Comparison of ENCODE assay signal across 8 mouse cellular contexts in genomic region chr4:108350819-108351218, GRCm38 (mm10). TPM values are rescaled to one million over a fixed set of nuclear protein-coding genes. Genes with fewer than 3 reads are reported as not detected.
DNase-seq lines count a peak whose midpoint lies in the region; ATAC-seq and TF ChIP-seq lines count a peak whose summit lies in the region.

No protein-coding gene starts in this region.

- no peaks in the 10 kb centered on the region for H3K36me3 ChIP-seq in forebrain, embryonic 10.5 days (replicated peaks)
- H3K36me3 ChIP-seq in intestine, embryonic 15.5 days, result no peaks in the 10 kb centered on the region
- no peaks in the 10 kb centered on the region for H3K36me3 ChIP-seq in stomach, postnatal 0 days (ENCODE audit: control insufficient read depth, insufficient read depth, low read length)

- peak; percentile 42 for ATAC-seq in intestine, embryonic 15.5 days
- peak; percentile 25; the same call in 1 of the 2 replicates for ATAC-seq in stomach, postnatal 0 days (ENCODE audit: low FRiP score, low TSS enrichment)

- intact Hi-C loops in heart, postnatal 25 days (cut with DNase I), result no loop called here
- intact Hi-C loops in gastrocnemius, postnatal 14 days (cut with DNase I; ENCODE audit: low total_unique reads), result no loop called here

- TF ChIP-seq CTCF in stomach, postnatal 0 days (IDR thresholded peaks at IDR 0.05; ENCODE audit: low read depth), result no peak

- 0 out of 2 replicates have a peak overlapping the region, but pooled peaks have one; percentile 9 for H3K4me2 ChIP-seq in intestine, embryonic 15.5 days (replicated peaks)
- no peak overlapping the region for H3K4me2 ChIP-seq in stomach, postnatal 0 days (replicated peaks; ENCODE audit: low read depth)

- peak overlapping the region; percentile 84 for H3K27ac ChIP-seq in forebrain, embryonic 10.5 days
- H3K27ac ChIP-seq in intestine, embryonic 15.5 days, result peak overlapping the region; percentile 49
- H3K27ac ChIP-seq in stomach, postnatal 0 days (replicated peaks), result peak overlapping the region; percentile 53; the same call in 1 of the 2 replicates

- H3K27me3 ChIP-seq in forebrain, embryonic 10.5 days (ENCODE audit: poor library complexity, severe bottlenecking), result no peaks in the 10 kb centered on the region
- no peaks in the 10 kb centered on the region for H3K27me3 ChIP-seq in intestine, embryonic 15.5 days (replicated peaks)
- H3K27me3 ChIP-seq in stomach, postnatal 0 days (ENCODE audit: control insufficient read depth, insufficient read depth, low read length), result no peaks in the 10 kb centered on the region

- 19% methylated on average over 8 of the region's 8 CpGs for WGBS in forebrain, embryonic 10.5 days
- WGBS in intestine, embryonic 15.5 days, result 14% methylated on average over 8 of the region's 8 CpGs
- WGBS in stomach, postnatal 0 days, result 11% methylated on average over 8 of the region's 8 CpGs

- TF ChIP-seq EP300 in stomach, postnatal 0 days (optimal IDR thresholded peaks at IDR 0.05), result no peak

- no peak overlapping the region for H3K9ac ChIP-seq in intestine, embryonic 15.5 days
- H3K9ac ChIP-seq in stomach, postnatal 0 days (ENCODE audit: low read length), result 0 out of 2 replicates have a peak overlapping the region, but pooled peaks have one; percentile 14

- H3K4me1 ChIP-seq in forebrain, embryonic 10.5 days, result peaks cover 59% of the 10 kb centered on the region
- H3K4me1 ChIP-seq in intestine, embryonic 15.5 days (replicated peaks), result peaks cover 42% of the 10 kb centered on the region
- peaks cover 3% of the 10 kb centered on the region for H3K4me1 ChIP-seq in stomach, postnatal 0 days (replicated peaks; ENCODE audit: control insufficient read depth, insufficient read depth)

- peak; percentile 54 to 65 for DNase-seq in heart, adult 18-20 months
- no peak for DNase-seq in heart, postnatal 25 days (ENCODE audit: low spot score)
- DNase-seq in forebrain, embryonic 10.5 days (ENCODE audit: extremely low spot score, low spot score), result peak; percentile 78
- peak; percentile 28 for DNase-seq in lung, postnatal 14 days
- peak; percentile 62 for DNase-seq in stomach, postnatal 0 days (ENCODE audit: low spot score)
- no peak for DNase-seq in gastrocnemius, postnatal 14 days
- no peak for DNase-seq in right cerebral cortex, postnatal 14 days

- H3K9me3 ChIP-seq in forebrain, embryonic 10.5 days, result no peaks in the 10 kb centered on the region
- no peaks in the 10 kb centered on the region for H3K9me3 ChIP-seq in intestine, embryonic 15.5 days
- H3K9me3 ChIP-seq in stomach, postnatal 0 days (ENCODE audit: control insufficient read depth, low read length), result no peaks in the 10 kb centered on the region

- H3K4me3 ChIP-seq in forebrain, embryonic 10.5 days, result 0 out of 2 replicates have a peak overlapping the region, but pooled peaks have one; percentile 3
- H3K4me3 ChIP-seq in intestine, embryonic 15.5 days (replicated peaks), result no peak overlapping the region
- no peak overlapping the region for H3K4me3 ChIP-seq in stomach, postnatal 0 days (ENCODE audit: low read depth, low read length)

RNA-seq across cellular contexts. Expression of gene Coa7, which starts 22.9 kb away (rescaled TPM):
- 10 to 100 TPM; 35.6 to 39.8 TPM for total RNA-seq in heart, adult 18-20 months (2021)
- total RNA-seq in heart, postnatal 25 days (2021), result 10 to 100 TPM; 35.2 to 37.8 TPM
- polyA plus RNA-seq in forebrain, embryonic 10.5 days (2016; fragmentation: Nextera tagmentation; extraction: Ambion mirVana), result 73.6 and 79.3 TPM in 2 replicates
- polyA plus RNA-seq in intestine, embryonic 15.5 days (2015; fragmentation: Nextera tagmentation; extraction: Ambion mirVana), result 65.2 and 65.3 TPM in 2 replicates
- polyA plus RNA-seq in stomach, postnatal 0 days (2015; fragmentation: Nextera tagmentation; extraction: Ambion mirVana), result 59.3 and 62.3 TPM in 2 replicates
- total RNA-seq in gastrocnemius, postnatal 14 days (2021), result 10 to 100 TPM; 29.0 to 31.3 TPM

RNA-seq across cellular contexts. Expression of gene Shisal2a, which starts 32.3 kb away (rescaled TPM):
- total RNA-seq in heart, adult 18-20 months (2021), result not detected
- total RNA-seq in heart, postnatal 25 days (2021), result not detected
- 1.7 and 1.8 TPM in 2 replicates for polyA plus RNA-seq in forebrain, embryonic 10.5 days (2016; fragmentation: Nextera tagmentation; extraction: Ambion mirVana)
- polyA plus RNA-seq in intestine, embryonic 15.5 days (2015; fragmentation: Nextera tagmentation; extraction: Ambion mirVana), result 1.3 and 1.6 TPM in 2 replicates
- polyA plus RNA-seq in stomach, postnatal 0 days (2015; fragmentation: Nextera tagmentation; extraction: Ambion mirVana), result 4.5 and 4.9 TPM in 2 replicates
- total RNA-seq in gastrocnemius, postnatal 14 days (2021), result not detected

RNA-seq across cellular contexts. Expression of gene Zyg11b, which starts 49.9 kb away (rescaled TPM):
- 10 to 100 TPM; 38.7 to 39.6 TPM for total RNA-seq in heart, adult 18-20 months (2021)
- 10 to 100 TPM; 33.6 to 40.4 TPM for total RNA-seq in heart, postnatal 25 days (2021)
- polyA plus RNA-seq in forebrain, embryonic 10.5 days (2016; fragmentation: Nextera tagmentation; extraction: Ambion mirVana), result 13.5 and 13.9 TPM in 2 replicates
- 8.3 and 8.6 TPM in 2 replicates for polyA plus RNA-seq in intestine, embryonic 15.5 days (2015; fragmentation: Nextera tagmentation; extraction: Ambion mirVana)
- 4.3 and 4.7 TPM in 2 replicates for polyA plus RNA-seq in stomach, postnatal 0 days (2015; fragmentation: Nextera tagmentation; extraction: Ambion mirVana)
- 10 to 100 TPM; 37.7 to 38.7 TPM for total RNA-seq in gastrocnemius, postnatal 14 days (2021)

RNA-seq across cellular contexts. Expression of gene Gpx7, which starts 55.9 kb away (rescaled TPM):
- 1 to 10 TPM; 6.5 to 8.1 TPM for total RNA-seq in heart, adult 18-20 months (2021)
- 10 to 100 TPM in 1 of 2 experiments, 1 to 10 TPM in 1; 9.0 to 11.1 TPM for total RNA-seq in heart, postnatal 25 days (2021)
- polyA plus RNA-seq in forebrain, embryonic 10.5 days (2016; fragmentation: Nextera tagmentation; extraction: Ambion mirVana), result 30.5 and 34.8 TPM in 2 replicates
- polyA plus RNA-seq in intestine, embryonic 15.5 days (2015; fragmentation: Nextera tagmentation; extraction: Ambion mirVana), result 37.5 and 42.6 TPM in 2 replicates
- 34.5 and 35.5 TPM in 2 replicates for polyA plus RNA-seq in stomach, postnatal 0 days (2015; fragmentation: Nextera tagmentation; extraction: Ambion mirVana)
- 10 to 100 TPM; 12.8 to 17.8 TPM for total RNA-seq in gastrocnemius, postnatal 14 days (2021)

Comparison
In these comparisons a context has a peak if more than half of its experiments do, and no peak if none do; other contexts are left out.
1. DNase-seq: peak in heart, adult 18-20 months (2 of 2), forebrain, embryonic 10.5 days (single experiment), lung, postnatal 14 days (single experiment) and stomach, postnatal 0 days (single experiment); none in heart, postnatal 25 days (single experiment), gastrocnemius, postnatal 14 days (single experiment) and right cerebral cortex, postnatal 14 days (single experiment).
2. Peak in every context shown above with its lines, with median percentiles within 50 percentile points of each other: H3K27ac ChIP-seq.